Mouse (Mus musculus): Measurements from ENCODE around the gene Rnf5. TPM values are rescaled to one million over a fixed set of nuclear protein-coding genes. Genes with fewer than 3 reads are reported as not detected.

The Rnf5 gene
- total RNA-seq, 2 experiments from 2014 or later: 20.0 to 66.2 TPM

- ATAC-seq (replicated peaks; ENCODE audit: low FRiP score, low TSS enrichment, poor library complexity, severe bottlenecking): no peak
Measured at GRCm38 (mm10) chr17:34637459-34637858, 34.0 kb upstream of the Rnf5 start.

- ATAC-seq (replicated peaks; ENCODE audit: low FRiP score, low TSS enrichment, poor library complexity, severe bottlenecking): no peak
Measured at GRCm38 (mm10) chr17:34635671-34636070, 32.2 kb upstream of the Rnf5 start.

- ATAC-seq (replicated peaks; ENCODE audit: low FRiP score, low TSS enrichment, poor library complexity, severe bottlenecking): peak; percentile 91
Measured at GRCm38 (mm10) chr17:34632261-34632691, 28.8 kb upstream of the Rnf5 start.

- ATAC-seq (replicated peaks; ENCODE audit: low FRiP score, low TSS enrichment, poor library complexity, severe bottlenecking): no peak
Measured at GRCm38 (mm10) chr17:34631647-34632046, 28.2 kb upstream of the Rnf5 start.

- ATAC-seq (replicated peaks; ENCODE audit: low FRiP score, low TSS enrichment, poor library complexity, severe bottlenecking): no peak
Measured at GRCm38 (mm10) chr17:34630761-34631301, 27.3 kb upstream of the Rnf5 start.

GRCm38 (mm10) chr17:34629796-34630603 lies 26.5 kb upstream of the Rnf5 start:
- ATAC-seq (replicated peaks; ENCODE audit: low FRiP score, low TSS enrichment, poor library complexity, severe bottlenecking): no peak

- ATAC-seq (replicated peaks; ENCODE audit: low FRiP score, low TSS enrichment, poor library complexity, severe bottlenecking): no peak
Measured at GRCm38 (mm10) chr17:34629221-34629751, 25.8 kb upstream of the Rnf5 start, which contains the start of gene Prrt1. Prrt1 (plus strand) TSS chr17:34629533.

- ATAC-seq (replicated peaks; ENCODE audit: low FRiP score, low TSS enrichment, poor library complexity, severe bottlenecking): no peak
Measured at GRCm38 (mm10) chr17:34628644-34628967, 25.1 kb upstream of the Rnf5 start.

GRCm38 (mm10) chr17:34627943-34628643 lies 24.6 kb upstream of the Rnf5 start, which contains the start of gene Ppt2:
Ppt2 (minus strand) TSS chr17:34628510.
- ATAC-seq (replicated peaks; ENCODE audit: low FRiP score, low TSS enrichment, poor library complexity, severe bottlenecking): no peak

- peak; percentile 72 for ATAC-seq (replicated peaks; ENCODE audit: low FRiP score, low TSS enrichment, poor library complexity, severe bottlenecking)
Measured at GRCm38 (mm10) chr17:34627093-34627942, 23.8 kb upstream of the Rnf5 start.

GRCm38 (mm10) chr17:34626773-34627092 lies 23.2 kb upstream of the Rnf5 start:
- ATAC-seq (replicated peaks; ENCODE audit: low FRiP score, low TSS enrichment, poor library complexity, severe bottlenecking): peak; percentile 48; the same call in 1 of the 2 replicates

- no peak for ATAC-seq (replicated peaks; ENCODE audit: low FRiP score, low TSS enrichment, poor library complexity, severe bottlenecking)
Measured at GRCm38 (mm10) chr17:34626062-34626772, 22.7 kb upstream of the Rnf5 start.

- ATAC-seq (replicated peaks; ENCODE audit: low FRiP score, low TSS enrichment, poor library complexity, severe bottlenecking): no peak
Measured at GRCm38 (mm10) chr17:34624981-34625380, 21.5 kb upstream of the Rnf5 start.

GRCm38 (mm10) chr17:34623161-34623560 lies 19.7 kb upstream of the Rnf5 start:
- ATAC-seq (replicated peaks; ENCODE audit: low FRiP score, low TSS enrichment, poor library complexity, severe bottlenecking): no peak

GRCm38 (mm10) chr17:34621006-34621405 lies 17.5 kb upstream of the Rnf5 start:
- no peak for ATAC-seq (replicated peaks; ENCODE audit: low FRiP score, low TSS enrichment, poor library complexity, severe bottlenecking)

GRCm38 (mm10) chr17:34618999-34619398 lies 15.5 kb upstream of the Rnf5 start:
- peak; percentile 79 for ATAC-seq (replicated peaks; ENCODE audit: low FRiP score, low TSS enrichment, poor library complexity, severe bottlenecking)

- no peak for ATAC-seq (replicated peaks; ENCODE audit: low FRiP score, low TSS enrichment, poor library complexity, severe bottlenecking)
Measured at GRCm38 (mm10) chr17:34615871-34616270, 12.4 kb upstream of the Rnf5 start, which contains the start of gene Egfl8. Egfl8 (minus strand) TSS chr17:34615971.

GRCm38 (mm10) chr17:34613830-34614229 lies 10.3 kb upstream of the Rnf5 start:
- no peak for ATAC-seq (replicated peaks; ENCODE audit: low FRiP score, low TSS enrichment, poor library complexity, severe bottlenecking)

Measured in megakaryocyte-erythroid progenitor cell, adult 5-6 weeks (primary cell).